Mouse (Mus musculus) MEL (cell line): Measurements from ENCODE around the gene Ano10.

ENCODE experiments used
- CTCF ChIP-seq, 3 experiments: IDR thresholded peaks in 2 of 3; conservative IDR thresholded peaks in 1 of 3; 2 replicates each; pipeline ENCODE4 v1.5.1; 2011 to 2012; ENCODE audit warnings: low read length in 3 of 3, low read depth in 2 of 3, mild to moderate bottlenecking in 2 of 3, improper control_type of control experiment in 1 of 3, inconsistent platforms in 1 of 3, mixed read lengths in 1 of 3, moderate library complexity in 1 of 3; ENCODE audit not compliant: control insufficient read depth in 1 of 3, insufficient read depth in 1 of 3, poor library complexity in 1 of 3, severe bottlenecking in 1 of 3
- E2F4 ChIP-seq: IDR thresholded peaks from 2 replicates; pipeline ENCODE4 v1.6.1; 2011; ENCODE audit warnings: low read depth, low read length, improper control_type of control experiment, borderline replicate concordance
- ELF1 ChIP-seq: IDR thresholded peaks from 2 replicates; pipeline ENCODE4 v1.6.1; 2014; ENCODE audit warnings: low read depth, mild to moderate bottlenecking, inconsistent platforms, low read length, improper control_type of control experiment, moderate library complexity
- EP300 ChIP-seq, 2 experiments: IDR thresholded peaks; 2 replicates each; pipeline ENCODE4 v1.6.1; 2011; ENCODE audit warnings: improper control_type of control experiment in 2 of 2, low read length in 2 of 2, low read depth in 1 of 2, mild to moderate bottlenecking in 1 of 2
- GABPA ChIP-seq: IDR thresholded peaks from 2 replicates; pipeline ENCODE4 v1.6.1; 2012; ENCODE audit warnings: low read depth, mild to moderate bottlenecking, inconsistent platforms, low read length, improper control_type of control experiment, moderate library complexity
- GATA1 ChIP-seq: IDR thresholded peaks from 2 replicates; pipeline ENCODE4 v1.6.1; 2011; ENCODE audit warnings: low read depth, low read length, improper control_type of control experiment
- MAFK ChIP-seq: IDR thresholded peaks from 2 replicates; pipeline ENCODE4 v1.6.1; 2011; ENCODE audit warnings: low read depth, mild to moderate bottlenecking, low read length, improper control_type of control experiment, borderline replicate concordance
- MAX ChIP-seq: IDR thresholded peaks from 2 replicates; pipeline ENCODE4 v1.6.1; 2011; ENCODE audit warnings: low read length, improper control_type of control experiment
- POLR2A ChIP-seq, 2 experiments: IDR thresholded peaks; 2 replicates each; pipeline ENCODE4 v1.6.1; 2011 to 2012; ENCODE audit warnings: low read length in 2 of 2, mild to moderate bottlenecking in 2 of 2, control low read depth in 1 of 2, improper control_type of control experiment in 1 of 2, low read depth in 1 of 2, moderate library complexity in 1 of 2; ENCODE audit not compliant: control insufficient read depth in 1 of 2, insufficient read depth in 1 of 2, poor library complexity in 1 of 2
- POLR2AphosphoS2 ChIP-seq: IDR thresholded peaks from 2 replicates; pipeline ENCODE4 v1.6.1; 2011; ENCODE audit warnings: low read length, improper control_type of control experiment
- ZC3H11A ChIP-seq: IDR thresholded peaks from 2 replicates; pipeline ENCODE4 v1.6.1; 2012; ENCODE audit warnings: low read depth, mild to moderate bottlenecking, inconsistent platforms, low read length, improper control_type of control experiment

DNA sequence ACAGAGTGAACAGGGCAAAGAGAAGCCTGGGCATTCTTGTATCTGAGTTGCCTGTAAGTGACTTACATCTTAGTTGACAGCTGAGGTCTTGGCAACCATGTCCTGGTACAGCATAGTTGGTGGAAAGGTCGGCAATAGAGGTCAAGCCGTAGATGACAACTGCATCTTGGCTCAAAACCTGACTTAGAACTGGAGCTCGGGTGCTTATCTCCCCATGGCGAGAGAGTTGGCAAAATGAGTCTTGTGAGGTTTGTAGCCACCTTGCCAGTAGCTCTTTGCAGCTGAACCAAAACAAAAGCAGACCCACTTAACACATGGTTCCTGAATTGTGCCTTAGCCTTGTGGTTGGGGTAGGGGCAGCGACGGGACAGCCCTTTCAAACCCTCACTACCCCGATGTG, 49.2 kb upstream of the Ano10 start:
- TF ChIP-seq ZC3H11A (no peak), CTCF (IDR thresholded peaks at IDR 0.05 in 2 of 3, conservative IDR thresholded peaks at IDR 0.05 in 1 of 3; ENCODE audit: control insufficient read depth in 1 of 3, insufficient read depth in 1 of 3, low read depth in 2 of 3, low read length in 3 of 3, poor library complexity in 1 of 3, severe bottlenecking in 1 of 3) (no peak), E2F4 (no peak), GABPA (no peak), POLR2AphosphoS2 (no peak), MAX (no peak), MAFK (no peak), POLR2A (IDR thresholded peaks at IDR 0.05; ENCODE audit: control insufficient read depth in 1 of 2, insufficient read depth in 1 of 2, low read depth in 1 of 2, low read length in 2 of 2, poor library complexity in 1 of 2) (no peak), ELF1 (no peak), EP300 (IDR thresholded peaks at IDR 0.05; ENCODE audit: low read depth in 1 of 2, low read length in 2 of 2) (no peak), GATA1 (no peak)
